Mouse (Mus musculus): ENCODE measurements around the gene Gm3880.
"Not testable (repeated sequence)": the region's sequence is repeated elsewhere in the genome, so short reads cannot be mapped to it uniquely, and the experiment has no call there.

Gene Gm3880

GRCm38 (mm10) chrX:102686872-102687271 lies at the start of gene Gm3880:
Gene Gm3880, minus strand, starts transcription at chrX:102686972.
- DNase-seq: not testable (repeated sequence)

DNA sequence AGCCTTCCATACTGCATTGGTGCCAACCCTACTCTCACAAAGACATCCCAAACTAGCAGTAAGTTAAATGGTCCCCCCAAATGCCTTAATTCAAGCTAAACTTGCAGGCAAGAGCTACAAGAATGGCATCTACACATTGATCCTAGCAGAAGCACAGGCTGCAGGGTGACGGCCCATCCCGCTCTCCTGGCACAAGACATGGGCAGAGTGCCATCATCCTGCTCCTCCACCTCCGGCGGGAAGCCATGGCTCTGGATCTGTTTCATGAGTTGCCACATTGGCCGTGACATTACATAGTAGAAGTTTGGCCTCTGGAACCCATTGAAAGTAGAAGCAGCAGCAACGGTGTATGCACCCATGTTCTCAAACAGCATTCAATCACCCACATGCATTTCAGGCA lies 37.5 kb upstream of the Gm3880 start:
- peak; percentile 52 to 62 for DNase-seq

DNA sequence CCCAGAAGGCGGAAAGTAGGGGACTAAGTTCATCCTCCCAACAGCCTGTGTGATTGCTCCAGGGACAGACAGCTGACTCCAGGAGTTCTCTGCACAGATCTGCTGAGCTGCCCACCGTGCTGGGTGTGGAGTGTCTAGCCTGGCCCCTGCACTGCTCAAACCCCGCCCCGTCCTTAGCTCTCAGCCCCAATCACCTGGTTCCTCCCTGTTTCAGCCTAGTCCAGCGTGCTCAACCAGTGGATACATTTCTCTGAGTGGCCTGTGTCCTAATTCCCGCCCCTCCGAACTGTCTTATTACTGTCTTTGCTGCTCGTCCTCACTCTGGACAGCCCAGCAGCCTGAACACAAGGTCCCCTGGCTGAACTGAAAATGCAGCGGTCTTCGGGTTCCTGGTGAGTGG lies 20.8 kb upstream of the Gm3880 start, which contains the start of the genes Gm9112 and Dmrtc1b:
Gene Gm9112 (minus strand): TSS at position 101 of the 400 bp plus-strand sequence.
Gene Dmrtc1b (plus strand): TSS at position 331 of the 400 bp plus-strand sequence.
- not testable (repeated sequence) for DNase-seq

- peak in 1 of 2 experiments; percentile 15 for DNase-seq
These were observed 13.9 kb upstream of the Gm3880 start for GRCm38 (mm10) chrX:102700636-102701035.

- DNase-seq: peak; percentile 69 to 75
These were observed 2.5 kb upstream of the Gm3880 start for GRCm38 (mm10) chrX:102689252-102689651.

DNA sequence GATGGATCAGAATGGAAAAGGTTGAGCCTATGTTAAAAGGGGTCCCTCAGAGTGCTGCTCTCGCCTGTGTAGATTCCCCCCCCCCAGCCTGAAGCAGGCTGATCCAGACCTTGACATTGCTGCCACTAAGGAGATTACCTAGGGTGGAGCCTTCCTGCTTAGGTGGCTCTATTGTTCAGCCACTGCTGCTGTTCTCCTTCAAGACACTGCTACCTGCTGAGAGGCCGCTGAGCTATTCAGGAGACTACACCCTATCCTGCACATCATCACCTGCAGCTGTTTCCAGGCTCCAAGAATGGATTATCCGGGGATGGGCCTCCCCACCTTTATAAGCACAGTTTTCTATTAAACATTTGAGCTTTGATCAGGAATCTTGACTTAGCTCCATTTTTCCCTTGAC lies 2.1 kb downstream of the Gm3880 start:
- not testable (repeated sequence) for DNase-seq

- DNase-seq: no peak
These were observed 20.1 kb downstream of the Gm3880 start for GRCm38 (mm10) chrX:102666641-102667040.

DNA sequence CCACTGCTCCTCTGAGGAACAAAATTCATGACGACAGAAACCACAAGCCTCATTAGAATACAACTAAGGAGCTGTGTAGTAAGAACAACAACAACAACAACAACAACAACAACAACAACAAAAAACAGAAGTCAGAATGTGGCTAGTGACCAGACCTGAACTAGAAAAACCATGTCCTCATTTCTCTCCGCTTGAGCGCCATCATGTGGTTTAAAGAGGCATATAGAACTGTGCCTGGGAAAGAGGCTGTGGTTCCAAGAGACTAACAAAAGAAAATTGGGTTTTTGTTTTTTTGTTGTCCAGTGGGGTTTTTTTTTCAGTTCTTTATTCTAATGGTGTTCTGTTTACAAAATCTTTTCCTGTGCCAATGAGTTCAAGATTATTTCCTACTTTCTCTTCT lies 26.1 kb downstream of the Gm3880 start:
- peak; percentile 18 to 19 for DNase-seq

DNA sequence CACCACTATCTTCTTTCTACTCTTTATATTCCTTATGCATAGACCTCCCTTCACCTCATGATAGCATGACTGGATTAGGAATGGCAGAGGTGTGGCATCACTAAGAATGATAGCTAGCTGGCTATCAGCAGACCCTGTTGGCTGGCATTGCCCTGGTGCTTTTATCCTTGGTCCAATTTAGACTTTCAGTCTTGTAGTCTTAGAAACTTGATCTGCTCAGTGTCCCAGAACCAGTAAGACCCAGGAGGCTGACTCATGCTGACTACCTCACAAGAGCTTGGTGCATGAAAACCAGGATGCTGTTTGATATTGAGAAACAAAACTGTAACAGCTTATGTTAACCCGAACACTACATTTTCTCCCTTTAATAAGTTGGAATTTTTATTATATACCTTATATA lies 41.1 kb downstream of the Gm3880 start:
- no peak for DNase-seq

DNA sequence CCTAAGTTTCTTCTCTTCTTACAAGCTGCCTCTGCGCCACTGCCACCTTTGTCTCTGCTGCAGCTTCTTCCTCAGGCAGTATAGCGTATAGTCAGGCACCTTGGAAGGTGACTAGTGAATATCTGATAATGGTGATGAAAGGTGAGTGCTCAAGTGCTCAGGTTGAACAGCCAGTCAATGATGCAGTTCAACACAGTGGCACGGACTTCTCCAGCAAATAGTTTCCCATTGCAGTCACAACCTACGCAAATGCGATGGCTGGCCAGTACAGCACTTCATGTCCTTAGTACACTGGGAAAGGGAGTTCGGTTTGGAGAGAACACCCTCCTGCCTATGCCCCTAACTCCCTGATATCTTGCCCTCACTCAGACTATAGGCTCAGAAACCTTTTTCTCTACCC lies 41.6 kb downstream of the Gm3880 start:
- DNase-seq: no peak

- DNase-seq: peak in 1 of 2 experiments; percentile 12
These were observed 42.2 kb downstream of the Gm3880 start for GRCm38 (mm10) chrX:102644573-102644951.

DNA sequence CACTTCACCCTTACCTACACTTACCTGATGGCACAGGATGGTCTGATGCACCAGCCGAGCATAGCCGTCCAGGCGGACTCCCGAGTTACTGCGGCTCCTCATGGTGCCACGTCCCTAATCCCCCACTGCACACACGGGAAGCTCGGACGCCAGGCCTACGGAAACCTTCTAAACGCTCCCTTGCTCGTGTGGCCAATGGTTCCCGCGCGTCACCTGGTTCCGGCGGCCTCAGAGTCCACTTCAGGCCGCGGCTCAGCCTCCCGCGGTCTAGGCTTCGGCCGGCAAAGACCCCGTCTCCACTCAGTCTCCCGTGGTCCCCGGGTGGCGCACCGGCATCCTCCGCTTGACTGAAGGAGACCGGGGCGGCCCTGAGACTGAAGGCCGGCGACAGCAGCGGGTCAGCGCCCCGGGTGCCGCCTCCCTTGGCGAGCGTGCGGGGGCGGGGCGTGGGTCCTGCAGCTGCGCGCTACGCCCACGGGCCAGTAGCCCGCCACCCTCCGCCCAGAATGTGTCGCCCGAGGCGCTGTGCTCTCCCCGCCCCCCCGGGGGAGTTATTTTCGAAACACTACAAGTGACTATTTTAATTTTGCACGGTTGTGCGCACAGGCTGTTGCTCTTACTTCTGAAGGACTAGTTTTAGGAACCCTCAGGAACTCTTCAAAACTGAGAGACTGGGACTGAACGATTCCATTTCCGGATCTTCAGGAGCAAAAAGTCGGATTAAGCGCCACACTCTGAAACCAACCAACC lies 42.8 kb downstream of the Gm3880 start, which contains the start of gene Phka1:
Gene Phka1 (minus strand): TSS at position 424 of the 750 bp plus-strand sequence.
- peak; percentile 71 to 79 for DNase-seq

All from cerebellum, postnatal 10 days (tissue).